Mouse (Mus musculus) midbrain, postnatal 0 days (tissue): ENCODE results near the gene Dtl. TPM values are rescaled to one million over a fixed set of nuclear protein-coding genes. Genes with fewer than 3 reads are reported as not detected.

Experiments
- ATAC-seq: fragments of 200-750 bp; cut with Nextera tagmentation; 2 replicates; pipeline ENCODE4 v1.8.0; 2017; ENCODE audit warnings: moderate number of reproducible peaks, mild to moderate bottlenecking, moderate TSS enrichment, moderate library complexity; ENCODE audit not compliant: low FRiP score
- DNase-seq: peaks from one replicate; pipeline ENCODE4 v3.0.0-alpha.2; 2015; ENCODE audit warnings: low spot score
- H3K27ac ChIP-seq: fragments of 300-500 bp; sonication (generic); 2 replicates; pipeline ENCODE4 v1.5.1; 2014; ENCODE audit warnings: low read depth, mild to moderate bottlenecking, low read length, mixed read lengths
- H3K27me3 ChIP-seq: fragments of 300-500 bp; sonication (generic); 2 replicates; pipeline ENCODE4 v1.6.1; 2014; ENCODE audit warnings: low read length, control low read depth, mixed read lengths; ENCODE audit not compliant: insufficient read depth
- H3K36me3 ChIP-seq: fragments of 300-500 bp; sonication (generic); 2 replicates; pipeline ENCODE4 v1.6.1; 2014; ENCODE audit warnings: low read length, control low read depth, mixed read lengths; ENCODE audit not compliant: insufficient read depth
- H3K4me1 ChIP-seq: fragments of 300-500 bp; sonication (generic); 2 replicates; pipeline ENCODE4 v1.6.1; 2014; ENCODE audit warnings: mild to moderate bottlenecking, control low read depth, antibody characterized with exemption, low read length, mixed read lengths; ENCODE audit not compliant: insufficient read depth
- H3K4me2 ChIP-seq: fragments of 300-500 bp; sonication (generic); 2 replicates; pipeline ENCODE4 v1.6.1; 2014; ENCODE audit warnings: low read depth, mild to moderate bottlenecking, low read length, mixed read lengths; ENCODE audit not compliant: poor library complexity, severe bottlenecking
- H3K4me3 ChIP-seq: fragments of 300-500 bp; sonication (generic); 2 replicates; pipeline ENCODE4 v1.5.1; 2014; ENCODE audit warnings: low read depth, mild to moderate bottlenecking, low read length, moderate library complexity
- H3K9ac ChIP-seq: fragments of 300-500 bp; sonication (generic); replicated peaks from 2 replicates; pipeline ENCODE4 v1.6.1; 2014; ENCODE audit warnings: mild to moderate bottlenecking, low read length, moderate library complexity, mixed read lengths; ENCODE audit not compliant: poor library complexity, severe bottlenecking
- H3K9me3 ChIP-seq: fragments of 300-500 bp; sonication (generic); 2 replicates; pipeline ENCODE4 v1.6.1; 2016; ENCODE audit warnings: low read length, control low read depth
- CTCF ChIP-seq: IDR thresholded peaks from 2 replicates; pipeline ENCODE4 v1.5.1; 2016; ENCODE audit warnings: antibody characterized with exemption, mild to moderate bottlenecking
- WGBS: fragments of 180-500 bp; shearing (Covaris S2); extraction: QIAGEN DNeasy Blood & Tissue Kit; methylation state at CpG from one replicate; pipeline ENCODE4 v1.1.7; 2014; 5-methylcytosine and 5-hydroxymethylcytosine counted together
- polyA plus RNA-seq: library from polyadenylated mRNA; unstranded; fragments of >200 nt; fragmentation: Nextera tagmentation; extraction: Ambion mirVana; gene quantifications from 2 replicates; pipeline ENCODE4 v1.2.1, GENCODE M21; 2015
- total RNA-seq: library from RNA; depleted of rRNA; stranded (reverse); fragments of >200 nt; gene quantifications from 2 replicates; pipeline ENCODE4 v1.2.3, GENCODE M21; 2014

The Dtl gene
- total and polyA plus RNA-seq, 2 experiments from 2014 or later, result 2.0 to 2.5 TPM

- peak; percentile 68 for DNase-seq
- H3K9ac ChIP-seq, result 0 out of 2 replicates have a peak overlapping the region, but pooled peaks have one; percentile 33
- no peaks in the 10 kb centered on the region for H3K27me3 ChIP-seq
- peaks cover 11% of the 10 kb centered on the region for H3K4me1 ChIP-seq
- H3K4me2 ChIP-seq, result peak overlapping the region; percentile 97
- TF ChIP-seq CTCF, result no peak
- H3K27ac ChIP-seq, result no peak overlapping the region
- 0% methylated on average over 51 of the region's 52 CpGs for WGBS
- no peaks in the 10 kb centered on the region for H3K9me3 ChIP-seq
- peak overlapping the region; percentile 79 for H3K4me3 ChIP-seq
- peak; percentile 11; the same call in 1 of the 2 replicates for ATAC-seq
- H3K36me3 ChIP-seq, result no peaks in the 10 kb centered on the region
Measured at GRCm38 (mm10) chr1:191574871-191575457, 380 bp downstream of the Dtl start.

GRCm38 (mm10) chr1:191573906-191574639 lies 1.3 kb downstream of the Dtl start:
- Histone ChIP-seq H3K27ac (no peak overlapping the region), H3K27me3 (no peaks in the 10 kb centered on the region), H3K4me1 (peaks cover 11% of the 10 kb centered on the region), H3K9me3 (no peaks in the 10 kb centered on the region), H3K9ac (0 out of 2 replicates have a peak overlapping the region, but pooled peaks have one; percentile 33), H3K36me3 (no peaks in the 10 kb centered on the region), H3K4me2 (peak overlapping the region; percentile 97), H3K4me3 (peak overlapping the region; percentile 79)
- TF ChIP-seq CTCF, result no peak
- DNase-seq, result no peak
- no peak for ATAC-seq
- 2% methylated on average over 13 of the region's 13 CpGs for WGBS

GRCm38 (mm10) chr1:191570415-191570814 lies 4.9 kb downstream of the Dtl start:
- no peak for TF ChIP-seq CTCF
- no peak overlapping the region for H3K9ac ChIP-seq
- H3K9me3 ChIP-seq, result no peaks in the 10 kb centered on the region
- H3K4me3 ChIP-seq, result no peak overlapping the region
- WGBS, result 98% methylated on average over 3 of the region's 3 CpGs
- H3K4me1 ChIP-seq, result no peaks in the 10 kb centered on the region
- H3K27ac ChIP-seq, result no peak overlapping the region
- H3K36me3 ChIP-seq, result no peaks in the 10 kb centered on the region
- H3K27me3 ChIP-seq, result no peaks in the 10 kb centered on the region
- no peak for DNase-seq
- no peak for ATAC-seq
- no peak overlapping the region for H3K4me2 ChIP-seq

- H3K9ac ChIP-seq, result no peak overlapping the region
- H3K27ac ChIP-seq, result no peak overlapping the region
- no peaks in the 10 kb centered on the region for H3K4me1 ChIP-seq
- TF ChIP-seq CTCF, result no peak
- WGBS, result 98% methylated on average over 2 of the region's 2 CpGs
- DNase-seq (no peak), ATAC-seq (no peak)
- no peaks in the 10 kb centered on the region for H3K9me3 ChIP-seq
- no peak overlapping the region for H3K4me3 ChIP-seq
- no peak overlapping the region for H3K4me2 ChIP-seq
- H3K27me3 ChIP-seq, result no peaks in the 10 kb centered on the region
- H3K36me3 ChIP-seq, result no peaks in the 10 kb centered on the region
Measured at GRCm38 (mm10) chr1:191569625-191570024, 5.7 kb downstream of the Dtl start.

GRCm38 (mm10) chr1:191567859-191568258 lies 7.5 kb downstream of the Dtl start:
- ATAC-seq (no peak), DNase-seq (no peak)
- H3K4me3 ChIP-seq, result no peak overlapping the region
- H3K9me3 ChIP-seq, result no peaks in the 10 kb centered on the region
- 95% methylated on average over 1 of the region's 1 CpGs for WGBS
- H3K27ac ChIP-seq, result no peak overlapping the region
- H3K4me2 ChIP-seq, result no peak overlapping the region
- no peaks in the 10 kb centered on the region for H3K4me1 ChIP-seq
- no peaks in the 10 kb centered on the region for H3K36me3 ChIP-seq
- TF ChIP-seq CTCF, result peak; percentile 63
- H3K9ac ChIP-seq, result no peak overlapping the region
- no peaks in the 10 kb centered on the region for H3K27me3 ChIP-seq

- H3K4me3 ChIP-seq, result no peak overlapping the region
- WGBS, result 69% methylated on average over 6 of the region's 6 CpGs
- no peak for ATAC-seq
- no peak overlapping the region for H3K27ac ChIP-seq
- no peaks in the 10 kb centered on the region for H3K27me3 ChIP-seq
- no peaks in the 10 kb centered on the region for H3K36me3 ChIP-seq
- peak; percentile 58 for DNase-seq
- no peak overlapping the region for H3K4me2 ChIP-seq
- no peak overlapping the region for H3K9ac ChIP-seq
- H3K9me3 ChIP-seq, result no peaks in the 10 kb centered on the region
- no peaks in the 10 kb centered on the region for H3K4me1 ChIP-seq
- TF ChIP-seq CTCF, result peak; percentile 86
Measured at GRCm38 (mm10) chr1:191562823-191563365, 12.4 kb downstream of the Dtl start.
